Mouse (Mus musculus) frontal cortex, postnatal 36 days (tissue): ENCODE results near the gene Afap1.

ENCODE experiments used
- DNase-seq, 2 experiments: peaks; one replicate each; pipeline ENCODE4 v3.0.0; 2022; ENCODE audit warnings: low spot score in 2 of 2

Gene Afap1

DNA sequence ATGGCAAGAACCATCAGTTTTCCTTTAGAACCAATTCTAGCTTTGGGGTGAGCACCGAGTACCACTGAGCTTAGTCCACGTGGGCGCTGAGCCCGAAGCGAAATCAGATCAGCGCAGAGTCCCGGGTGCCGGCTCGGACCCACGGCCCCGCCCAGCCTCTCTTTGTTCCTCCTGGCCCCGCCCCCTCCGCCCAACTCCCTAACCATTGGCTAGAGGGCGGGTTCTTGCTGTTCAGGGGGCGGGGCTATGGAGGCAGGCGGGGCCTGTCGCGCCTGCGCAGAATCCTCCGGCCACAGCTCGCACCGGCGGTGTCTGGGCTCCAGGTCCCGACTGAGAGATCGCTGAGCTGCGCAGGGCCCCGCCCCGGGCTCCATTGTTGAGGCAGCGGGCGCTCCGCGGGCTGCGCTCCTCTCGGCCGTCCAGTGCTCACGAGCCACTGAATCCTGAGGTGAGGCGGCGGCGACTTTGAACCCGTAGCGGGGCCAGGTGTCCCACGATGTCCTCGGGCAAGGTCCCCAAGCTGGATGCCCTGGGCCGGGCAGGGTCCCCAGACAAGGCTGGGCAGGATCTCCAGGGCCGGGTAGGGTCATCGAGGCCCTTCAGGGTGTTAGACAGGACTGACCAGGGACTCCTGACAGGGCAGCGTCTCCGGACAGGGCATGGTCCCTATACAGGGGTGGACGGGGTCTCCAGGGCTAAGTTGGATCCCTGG lies at the start of gene Afap1:
Gene Afap1 (plus strand): TSS at position 227 of the 712 bp plus-strand sequence.
- peak; percentile 96 to 98 for DNase-seq

DNA sequence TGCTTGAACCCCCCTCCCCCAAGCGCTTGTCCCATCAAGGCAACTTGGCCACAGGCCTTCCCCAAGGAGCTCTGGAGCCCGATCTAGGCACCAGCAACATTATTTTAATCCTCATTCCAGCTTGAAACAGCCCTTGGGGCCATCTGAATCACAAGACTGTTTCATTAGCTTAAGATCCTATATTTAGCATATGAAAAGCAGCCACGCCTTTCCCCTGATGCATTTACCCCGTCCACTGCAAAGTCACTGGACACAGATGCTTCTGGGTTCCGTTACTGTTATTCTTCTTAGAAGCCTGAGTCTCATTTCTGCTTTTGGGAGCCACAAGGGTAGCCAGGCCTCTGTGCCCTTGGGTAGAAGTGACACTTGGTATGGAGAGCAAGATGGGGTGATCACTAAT lies 41.6 kb upstream of the Afap1 start:
- no peak for DNase-seq

DNA sequence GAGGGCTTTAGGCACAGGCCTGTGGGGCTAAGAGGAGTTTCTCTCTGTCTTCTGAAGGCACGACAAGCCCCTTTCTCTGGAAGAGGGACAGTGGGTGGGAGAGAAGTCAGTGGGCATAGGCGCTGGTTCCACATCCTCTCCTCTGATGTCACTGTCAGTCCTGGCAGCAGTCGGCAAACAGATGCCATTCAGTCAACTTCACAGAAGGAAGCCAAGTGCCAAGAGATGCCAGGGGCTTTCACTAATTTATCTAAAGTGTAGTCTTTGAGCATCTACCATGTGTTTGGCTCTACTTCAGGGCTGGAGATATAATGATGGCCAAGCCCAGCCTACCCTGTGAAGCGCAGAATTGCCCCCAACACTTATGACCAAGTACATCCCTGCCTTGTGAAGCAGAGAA lies 39.7 kb upstream of the Afap1 start:
- no peak for DNase-seq

DNA sequence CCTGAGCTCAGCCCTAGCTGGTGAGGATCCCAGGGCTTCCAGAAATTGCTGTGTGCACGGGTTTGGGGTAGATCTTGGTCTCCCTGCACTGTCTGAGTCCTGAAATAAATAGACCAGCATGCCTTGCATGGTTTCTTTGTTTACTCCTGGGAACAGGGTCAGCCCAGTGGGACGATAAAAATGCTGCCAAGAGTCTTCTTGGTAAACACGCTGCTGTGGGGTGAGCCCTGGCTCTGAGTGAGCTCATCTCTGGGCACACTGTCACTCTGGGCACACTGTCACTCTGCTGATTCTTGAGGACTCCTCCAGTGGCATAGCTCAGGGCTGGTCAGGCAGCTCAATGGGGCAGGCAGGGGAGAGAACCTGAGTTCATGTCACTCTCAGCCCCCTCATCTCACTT lies 36.9 kb upstream of the Afap1 start:
- no peak for DNase-seq

DNA sequence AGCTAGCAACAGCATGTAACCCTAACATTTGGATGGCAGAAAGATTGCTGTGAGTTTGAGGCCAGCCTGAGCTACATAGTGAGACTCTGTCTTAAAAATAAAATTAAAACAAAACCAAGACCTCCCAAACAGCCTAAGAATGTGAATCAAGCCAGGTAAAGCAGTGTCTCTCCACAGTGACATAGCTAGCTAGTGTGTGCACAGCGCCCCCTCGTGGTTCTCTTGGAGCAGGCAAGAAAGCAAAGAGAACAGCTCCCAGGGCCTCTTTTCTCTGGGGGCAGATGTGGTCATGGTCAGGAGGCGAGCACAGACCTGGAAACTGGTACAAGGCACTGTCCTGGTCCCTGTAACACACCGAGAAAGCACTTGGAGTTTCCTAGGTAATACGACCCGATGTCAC lies 35.0 kb upstream of the Afap1 start:
- DNase-seq = peak; percentile 46 to 64

DNA sequence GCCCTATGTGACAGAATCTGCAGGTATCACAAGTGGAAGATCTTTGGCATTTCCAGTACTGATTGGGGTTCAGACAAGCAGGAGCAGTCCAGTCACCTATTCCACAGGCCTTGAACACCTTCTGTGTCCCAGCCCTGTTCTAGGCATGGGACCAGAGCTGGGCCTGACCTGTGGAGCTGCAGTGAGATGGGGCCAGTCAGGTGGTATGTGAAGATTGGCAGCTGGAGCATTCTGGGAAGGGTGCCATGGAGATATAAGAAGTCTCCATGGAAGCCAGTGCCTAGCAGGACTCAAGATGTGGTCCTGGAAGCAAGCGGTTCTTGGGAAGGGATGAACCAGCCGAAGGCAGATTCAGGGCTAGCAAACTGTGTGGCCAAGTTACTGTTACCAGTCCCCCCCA lies 31.7 kb upstream of the Afap1 start:
- DNase-seq = no peak

DNA sequence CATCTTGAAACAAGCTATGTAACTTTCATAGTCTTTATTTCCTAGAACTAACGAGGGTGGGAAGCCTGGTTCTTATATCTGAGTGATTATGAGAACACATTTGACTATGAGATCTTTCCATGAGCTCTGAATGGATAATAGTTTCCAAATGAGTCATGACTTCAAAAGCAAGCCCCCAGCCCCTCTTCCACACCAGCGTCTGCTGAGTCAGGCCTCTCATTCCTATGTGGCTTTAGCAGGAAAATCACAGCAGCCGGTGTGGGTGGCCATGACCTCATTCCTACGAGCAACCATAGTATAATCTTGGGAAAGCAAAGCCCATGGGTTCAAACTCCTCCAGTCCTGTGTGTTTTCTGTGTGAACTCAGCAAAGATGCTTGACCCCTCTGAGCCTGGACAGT lies 23.1 kb upstream of the Afap1 start:
- DNase-seq = peak in 1 of 2 experiments; percentile 32

DNA sequence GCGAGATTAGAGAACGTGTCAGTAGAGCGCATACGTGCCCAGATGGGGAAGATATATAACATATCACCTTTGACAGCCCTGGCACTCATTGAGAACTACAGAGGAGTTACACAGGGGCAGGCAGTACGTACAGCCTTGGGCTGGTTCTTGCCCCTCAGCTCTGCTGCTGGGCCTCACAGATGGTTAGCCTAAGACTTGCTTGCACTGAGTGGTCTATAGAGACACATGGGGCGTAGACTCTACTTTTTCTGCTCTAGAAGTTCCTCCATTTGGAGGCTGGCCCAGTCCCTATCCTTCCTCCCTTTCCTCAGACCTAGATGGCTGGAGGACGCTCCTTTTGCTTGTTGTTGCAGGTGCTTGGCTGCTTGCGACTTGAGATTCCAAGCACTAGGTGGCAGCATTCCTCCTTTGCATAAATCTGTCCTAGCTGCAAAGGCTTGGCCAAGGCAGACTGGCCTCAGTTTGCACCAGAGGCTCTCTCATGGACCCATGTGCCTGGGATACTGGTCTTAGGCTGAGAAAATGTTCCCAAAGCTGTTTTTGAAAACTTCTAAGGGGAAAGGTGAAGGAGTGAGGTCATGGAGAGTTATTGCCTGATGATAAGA lies 22.6 kb upstream of the Afap1 start:
- peak; percentile 57 to 84 for DNase-seq

DNA sequence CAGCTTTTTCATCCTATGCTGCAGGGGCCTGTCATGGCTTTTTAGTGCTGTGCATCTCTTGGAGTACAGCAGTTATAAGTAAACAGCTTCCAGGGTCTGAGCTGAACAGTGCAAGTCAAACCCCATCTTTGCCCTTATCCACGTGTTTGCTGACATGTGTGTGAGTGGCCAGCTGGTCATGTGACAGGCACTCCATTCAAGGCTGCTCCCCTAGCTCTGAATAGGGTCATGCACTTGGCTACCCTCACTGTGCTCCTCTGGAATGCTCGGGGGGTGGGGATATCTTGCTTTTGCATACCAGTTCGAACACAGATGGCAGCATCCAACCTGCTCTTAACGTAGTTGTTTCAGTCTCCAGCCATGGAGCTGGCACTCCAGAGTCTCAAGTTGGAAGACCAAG lies 19.7 kb upstream of the Afap1 start:
- DNase-seq = no peak

DNA sequence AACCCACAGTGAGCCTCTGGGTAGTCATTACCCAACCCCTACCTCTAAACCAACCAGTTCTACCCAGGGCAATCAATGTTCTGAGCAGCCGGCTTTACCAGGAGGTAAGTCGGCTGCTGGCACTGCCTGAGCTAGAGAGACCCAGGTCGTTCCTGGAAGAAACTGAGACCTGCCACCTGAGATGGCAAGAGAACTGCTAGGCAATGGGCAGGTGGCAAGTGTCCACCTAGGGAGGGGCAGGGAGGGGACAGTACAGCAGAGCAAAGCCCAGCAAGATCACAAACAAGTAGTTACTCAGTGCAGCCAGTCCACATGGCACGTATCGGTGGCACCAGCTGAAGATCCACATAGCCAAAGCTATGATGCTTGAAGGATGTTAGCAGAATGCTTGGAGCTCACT lies 16.9 kb upstream of the Afap1 start:
- DNase-seq = no peak

DNA sequence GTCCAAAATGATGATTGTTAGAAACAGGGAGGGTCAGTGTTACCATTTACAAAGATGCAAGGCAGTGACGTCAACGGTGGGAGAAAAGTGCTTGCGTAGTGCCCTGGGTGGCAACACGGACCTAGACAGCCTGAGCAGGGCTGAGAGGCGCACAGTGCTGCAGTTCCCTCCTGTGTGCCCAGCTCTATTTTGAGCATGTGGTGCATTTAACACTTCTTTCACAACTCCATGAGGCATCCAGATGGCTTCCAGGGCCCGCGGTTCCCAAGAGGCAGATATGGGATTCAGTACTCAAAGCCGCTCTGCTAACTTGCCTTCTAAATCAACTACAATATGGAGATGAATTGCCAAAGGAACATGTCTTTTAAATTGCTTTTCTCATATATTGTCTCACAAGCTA lies 13.9 kb upstream of the Afap1 start:
- DNase-seq = peak; percentile 56 to 84

DNA sequence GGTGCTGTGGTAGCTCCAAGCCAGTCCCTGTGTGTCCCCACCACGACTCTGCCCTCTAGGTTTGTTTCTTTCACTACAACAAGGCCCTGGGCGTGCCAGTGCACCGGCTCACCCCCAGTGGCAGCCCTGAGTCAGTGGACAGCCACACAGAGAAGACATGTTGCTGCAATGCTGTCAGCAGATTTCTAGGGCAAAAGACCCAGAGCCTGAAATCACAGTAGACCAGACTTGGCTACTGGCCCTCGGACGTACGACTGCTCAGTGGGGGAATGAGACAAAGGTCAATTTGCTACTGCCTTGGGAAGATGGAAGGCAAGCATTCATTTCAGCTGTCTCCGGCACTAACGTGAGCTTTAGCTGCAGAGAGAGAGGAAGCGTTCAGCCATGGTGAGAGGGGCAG lies 10.7 kb upstream of the Afap1 start:
- no peak for DNase-seq

DNA sequence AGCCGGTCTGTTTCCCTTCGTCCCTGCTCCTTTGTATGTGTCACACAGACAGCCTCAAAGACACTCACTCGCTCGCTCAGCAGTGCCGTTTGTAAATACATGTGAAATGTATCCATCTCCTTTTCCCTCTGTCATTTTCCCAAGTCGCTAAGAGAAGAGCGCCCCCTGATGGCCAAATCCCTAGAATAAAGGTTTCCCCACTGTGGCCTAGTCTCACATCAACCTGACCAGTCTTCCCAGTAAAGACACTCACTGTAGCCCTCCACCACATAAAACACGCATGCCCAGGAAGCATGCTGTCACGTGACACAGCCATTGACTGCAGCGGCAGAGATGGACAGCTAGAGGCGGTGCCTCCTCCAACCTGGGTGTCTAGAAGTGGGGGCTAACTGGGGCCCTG lies 8.9 kb upstream of the Afap1 start:
- peak; percentile 46 to 57 for DNase-seq

DNA sequence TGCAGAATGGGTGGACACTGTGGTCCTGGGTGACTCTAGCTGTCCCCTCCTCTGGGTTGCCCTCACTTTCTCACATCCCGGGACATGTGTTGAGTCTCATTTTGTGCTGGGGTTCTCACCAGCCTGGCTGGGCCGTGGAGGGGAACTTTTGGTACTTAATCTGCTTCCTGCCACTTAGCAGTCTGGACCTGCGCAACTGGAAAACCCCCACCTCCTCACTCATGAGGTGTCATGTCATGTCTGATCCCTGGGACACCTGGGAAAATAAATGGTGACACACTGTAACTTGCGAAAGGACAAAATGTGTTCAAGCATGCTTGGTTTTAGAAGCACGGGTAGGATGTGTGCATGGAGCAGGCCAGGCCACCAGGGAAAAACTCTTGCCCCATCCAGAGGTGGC lies 8.4 kb upstream of the Afap1 start:
- no peak for DNase-seq

DNA sequence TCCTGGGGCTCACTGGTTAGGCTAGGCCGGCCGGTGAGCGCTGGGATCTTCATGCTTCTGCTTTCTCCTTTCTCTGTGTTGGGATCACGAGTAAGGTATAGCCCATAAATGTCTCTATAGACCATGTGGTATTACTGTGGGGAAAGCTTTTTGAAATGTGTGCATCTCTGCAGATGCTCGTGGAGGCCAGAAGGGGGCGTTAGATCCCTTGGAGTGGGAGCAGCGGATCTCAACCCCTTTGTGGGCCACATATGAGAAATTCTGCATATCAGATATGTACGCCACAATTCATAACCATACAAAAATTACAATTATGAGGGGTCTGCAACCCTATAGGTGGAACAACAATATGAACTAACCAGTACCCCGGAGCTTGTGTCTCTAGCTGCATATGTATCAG lies 4.2 kb upstream of the Afap1 start:
- no peak for DNase-seq

DNA sequence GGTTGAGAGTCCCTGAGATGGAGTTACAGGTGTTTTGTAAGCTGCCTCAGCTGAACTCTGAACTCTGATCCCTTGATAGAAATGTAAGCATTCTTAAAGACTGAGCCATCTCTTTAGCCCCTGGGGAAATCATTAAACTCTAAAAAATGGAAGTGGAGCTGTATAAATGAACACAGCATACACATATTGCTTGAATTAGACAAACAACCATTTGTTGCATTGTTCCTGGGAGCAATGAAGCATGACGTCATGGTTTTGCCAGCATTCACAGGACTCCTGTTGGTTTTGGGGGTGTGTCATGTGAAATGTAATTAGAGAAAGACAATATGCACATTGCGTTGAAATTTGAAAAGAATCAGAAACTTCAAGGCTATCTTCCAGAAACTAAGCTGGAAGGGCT lies 3.5 kb upstream of the Afap1 start:
- no peak for DNase-seq

DNA sequence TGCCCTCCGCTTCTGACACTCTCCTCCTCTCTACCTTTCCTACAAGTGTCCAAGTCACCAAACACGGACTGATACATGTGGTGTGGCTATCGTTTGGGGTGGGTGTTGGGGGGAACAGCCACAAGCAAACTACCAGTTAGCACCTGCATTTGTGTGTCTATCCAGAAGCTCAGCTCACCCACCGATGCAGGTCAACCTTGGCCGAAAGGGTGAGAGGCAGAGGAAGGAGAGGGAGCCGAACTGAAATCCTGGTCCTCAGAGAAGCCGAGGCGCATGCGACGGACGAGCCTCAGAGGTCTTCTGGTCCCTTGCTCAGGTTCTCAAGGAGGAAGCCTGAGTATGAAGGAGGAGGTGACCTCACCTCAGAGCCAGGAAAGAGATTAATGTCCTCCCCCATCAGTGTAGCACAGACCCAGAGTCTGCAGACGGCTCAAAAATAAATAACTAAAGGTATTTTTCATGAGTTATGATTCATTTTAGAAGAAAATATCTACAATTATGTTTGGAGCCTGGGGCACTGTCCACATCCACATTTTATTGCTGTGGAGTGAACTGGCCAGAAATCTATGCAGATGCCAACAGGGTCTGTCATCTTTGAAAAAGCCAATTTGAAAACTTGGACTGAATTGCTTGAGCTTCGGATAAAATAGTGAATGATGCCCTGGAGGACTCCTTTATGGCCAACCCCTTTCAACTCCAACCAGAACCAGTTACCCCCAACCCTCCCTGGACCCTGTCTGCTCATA lies 2.0 kb upstream of the Afap1 start:
- DNase-seq = no peak

DNA sequence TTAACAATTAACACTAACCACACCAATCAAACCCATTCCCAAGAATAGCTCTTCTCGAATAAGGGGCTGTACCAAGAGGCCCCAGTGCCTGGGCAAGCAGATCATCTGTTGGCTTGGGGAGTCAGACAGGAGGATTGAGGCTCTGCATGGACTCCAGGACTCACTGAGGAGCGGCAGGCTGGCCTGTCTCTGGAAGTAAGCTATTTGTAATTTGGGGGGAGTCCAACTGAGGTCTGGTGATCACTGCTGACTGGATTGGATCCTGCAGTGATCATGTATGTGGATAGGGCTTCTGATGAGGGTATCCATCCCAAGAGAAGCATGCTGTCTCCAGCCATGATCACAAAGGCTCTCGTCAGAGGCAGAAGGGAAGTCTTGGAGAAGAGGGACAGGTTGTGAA lies 756 bp upstream of the Afap1 start:
- no peak for DNase-seq

DNA sequence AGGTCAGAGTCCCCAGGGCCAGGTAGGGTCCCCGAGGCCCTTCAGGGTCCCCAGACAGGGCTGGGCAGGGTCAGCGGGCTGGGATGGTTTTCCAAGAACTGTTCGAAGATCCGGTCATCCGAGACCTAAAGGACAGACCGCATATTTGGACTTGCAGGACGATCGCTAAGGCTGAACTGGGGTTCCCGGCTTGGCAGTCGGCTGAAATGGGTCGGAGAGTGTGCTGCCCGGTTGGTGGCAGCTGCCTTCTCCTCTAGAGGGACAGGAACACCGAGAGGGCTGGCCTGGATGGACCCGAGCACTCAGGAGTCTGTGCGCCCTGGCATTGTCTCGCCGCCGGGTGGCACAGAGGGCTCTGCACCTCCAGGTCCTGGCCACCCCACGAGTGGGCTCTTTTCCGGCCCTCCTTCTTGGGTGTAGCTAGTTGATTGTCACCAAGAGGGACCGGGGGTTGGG lies 714 bp downstream of the Afap1 start:
- DNase-seq = peak; percentile 52 to 55

DNA sequence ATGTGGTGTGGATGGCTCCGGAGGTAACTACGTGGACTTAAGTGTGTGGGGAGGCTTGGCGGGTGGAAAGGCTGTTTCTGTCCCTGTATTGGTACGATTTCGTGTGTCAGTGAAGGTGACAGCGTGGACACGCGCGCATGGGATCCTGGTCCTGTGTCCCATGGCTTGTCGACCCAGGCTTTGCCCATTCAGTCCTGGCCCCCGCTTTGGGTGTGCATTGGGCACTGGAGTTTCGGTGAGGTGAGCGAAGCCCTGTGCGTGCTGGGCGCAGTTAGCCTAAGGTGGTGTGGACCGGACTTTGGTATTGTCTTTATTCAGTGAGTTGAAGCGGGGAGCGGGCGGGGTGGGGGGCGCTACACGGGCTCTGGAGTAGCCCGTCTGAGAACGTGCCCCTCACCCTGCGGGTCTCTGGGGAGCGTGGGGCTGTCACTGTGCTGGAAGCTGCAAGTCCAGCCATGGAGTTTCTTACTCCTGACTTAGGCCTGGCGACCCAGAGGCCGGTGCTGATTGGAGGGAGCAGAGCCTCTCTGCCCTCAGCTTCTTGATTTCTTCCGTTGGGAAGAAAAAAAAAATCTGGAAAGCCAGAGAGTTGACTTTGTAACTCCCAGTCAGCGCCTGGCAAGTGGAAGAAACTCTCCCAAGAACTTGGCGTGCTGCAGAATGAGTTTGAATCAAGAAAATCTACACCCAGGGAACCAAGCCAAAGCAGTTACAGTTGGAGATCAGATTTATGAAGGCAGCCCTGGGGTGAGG lies 1.4 kb downstream of the Afap1 start:
- DNase-seq = no peak

DNA sequence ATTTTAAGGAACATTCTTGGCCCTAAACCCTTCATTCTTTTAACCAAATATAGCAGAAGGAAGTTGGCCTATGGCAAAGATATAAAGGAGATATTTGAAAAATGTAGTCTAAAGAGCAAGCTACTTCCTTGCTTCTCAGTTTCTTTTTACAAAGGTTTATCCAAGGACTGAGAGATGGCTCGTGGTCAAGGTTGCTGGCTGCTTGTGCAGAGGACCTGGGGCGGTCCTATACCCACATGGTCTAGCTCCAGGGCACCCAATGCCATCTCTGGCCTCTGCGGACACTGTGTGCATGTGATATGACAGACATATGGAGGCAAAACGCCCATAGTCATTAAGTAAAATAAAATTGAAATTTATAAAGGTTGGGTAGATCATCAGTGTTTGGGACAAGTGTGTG lies 2.8 kb downstream of the Afap1 start:
- no peak for DNase-seq

DNA sequence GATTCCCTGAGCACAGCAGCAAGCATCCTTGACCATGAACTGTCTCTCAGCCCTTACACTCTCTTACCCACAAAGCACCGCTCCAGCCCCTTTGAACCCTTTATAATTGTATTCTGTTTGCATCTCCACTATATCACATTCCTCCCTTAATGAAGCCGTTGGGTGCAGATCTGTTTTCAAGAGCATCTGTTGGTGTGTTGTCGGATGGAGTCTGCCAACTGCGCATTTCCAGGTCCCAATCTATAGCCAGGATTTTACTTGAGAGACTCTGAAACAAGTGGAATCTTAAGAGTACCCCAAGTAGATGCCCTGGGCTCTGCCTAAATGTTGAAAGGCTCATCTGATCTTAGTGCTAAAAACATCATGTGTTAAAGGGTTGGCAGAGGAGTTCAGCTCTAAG lies 3.4 kb downstream of the Afap1 start:
- DNase-seq = no peak
